Mouse (Mus musculus): Measurements from ENCODE around the gene Rangap1. TPM values are rescaled to one million over a fixed set of nuclear protein-coding genes. Genes with fewer than 3 reads are reported as not detected.
"Not testable (repeated sequence)": the region's sequence is repeated elsewhere in the genome, so short reads cannot be mapped to it uniquely, and the experiment has no call there.

Gene Rangap1
- polyA plus RNA-seq, 1 experiment from 2014 or later: 134 TPM

GRCm38 (mm10) chr15:81764573-81764972, 19.2 kb upstream of the Rangap1 start:
- Histone ChIP-seq H3K27ac (no peak overlapping the region), H3K27me3 (replicated peaks) (no peaks in the 10 kb centered on the region), H3K4me2 (replicated peaks) (no peak overlapping the region), H3K36me3 (peaks cover 29% of the 10 kb centered on the region), H3K4me1 (no peaks in the 10 kb centered on the region), H3K4me3 (no peak overlapping the region), H3K9me3 (no peaks in the 10 kb centered on the region), H3K9ac (no peak overlapping the region)
- ATAC-seq (ENCODE audit: low FRiP score, low read depth): no peak
- 88% methylated on average over 6 of the region's 6 CpGs for WGBS

GRCm38 (mm10) chr15:81761959-81762358, 16.6 kb upstream of the Rangap1 start:
- 86% methylated on average over 3 of the region's 3 CpGs for WGBS
- Histone ChIP-seq H3K36me3 (peaks cover 7% of the 10 kb centered on the region), H3K27me3 (replicated peaks) (no peaks in the 10 kb centered on the region), H3K9me3 (no peaks in the 10 kb centered on the region), H3K27ac (no peak overlapping the region), H3K4me2 (replicated peaks) (no peak overlapping the region), H3K4me1 (no peaks in the 10 kb centered on the region), H3K4me3 (no peak overlapping the region), H3K9ac (no peak overlapping the region)
- no peak for ATAC-seq (ENCODE audit: low FRiP score, low read depth)

- H3K9ac ChIP-seq: no peak overlapping the region
These were observed 16.1 kb upstream of the Rangap1 start for GRCm38 (mm10) chr15:81761381-81761780.

GRCm38 (mm10) chr15:81760361-81761079, 15.2 kb upstream of the Rangap1 start:
- Histone ChIP-seq H3K9ac (no peak overlapping the region), H3K36me3 (peaks cover 12% of the 10 kb centered on the region), H3K27me3 (replicated peaks) (no peaks in the 10 kb centered on the region), H3K4me3 (no peak overlapping the region), H3K4me2 (replicated peaks) (no peak overlapping the region), H3K27ac (no peak overlapping the region), H3K9me3 (peaks cover 2% of the 10 kb centered on the region; the same call in 1 of the 2 replicates), H3K4me1 (no peaks in the 10 kb centered on the region)
- no peak for ATAC-seq (ENCODE audit: low FRiP score, low read depth)
- 92% methylated on average over 5 of the region's 5 CpGs for WGBS

More at GRCm38 (mm10) chr15:81761381-81761780, 16.1 kb upstream of the Rangap1 start:
- no peaks in the 10 kb centered on the region for H3K4me1 ChIP-seq
- 90% methylated on average over 7 of the region's 7 CpGs for WGBS
- no peak for ATAC-seq (ENCODE audit: low FRiP score, low read depth)
- no peak overlapping the region for H3K4me2 ChIP-seq (replicated peaks)
- H3K4me3 ChIP-seq: no peak overlapping the region
- H3K27ac ChIP-seq: no peak overlapping the region
- no peaks in the 10 kb centered on the region for H3K9me3 ChIP-seq
- H3K36me3 ChIP-seq: peaks cover 7% of the 10 kb centered on the region
- H3K27me3 ChIP-seq (replicated peaks): no peaks in the 10 kb centered on the region

- H3K4me1 ChIP-seq: no peaks in the 10 kb centered on the region
- H3K4me3 ChIP-seq: no peak overlapping the region
- WGBS: 98% methylated on average over 3 of the region's 3 CpGs
- peaks cover 2% of the 10 kb centered on the region; the same call in 1 of the 2 replicates for H3K9me3 ChIP-seq
- ATAC-seq (ENCODE audit: low FRiP score, low read depth): no peak
- no peak overlapping the region for H3K27ac ChIP-seq
- H3K27me3 ChIP-seq (replicated peaks): no peaks in the 10 kb centered on the region
- H3K36me3 ChIP-seq: peaks cover 18% of the 10 kb centered on the region
- no peak overlapping the region for H3K4me2 ChIP-seq (replicated peaks)
- H3K9ac ChIP-seq: no peak overlapping the region
These were observed 14.2 kb upstream of the Rangap1 start for GRCm38 (mm10) chr15:81759542-81759941.

- H3K27me3 ChIP-seq (replicated peaks): no peaks in the 10 kb centered on the region
- ATAC-seq (ENCODE audit: low FRiP score, low read depth): no peak
- WGBS: 88% methylated on average over 5 of the region's 5 CpGs
- H3K27ac ChIP-seq: no peak overlapping the region
- H3K4me3 ChIP-seq: no peak overlapping the region
- no peaks in the 10 kb centered on the region for H3K4me1 ChIP-seq
- H3K4me2 ChIP-seq (replicated peaks): no peak overlapping the region
- H3K9ac ChIP-seq: no peak overlapping the region
- H3K36me3 ChIP-seq: peaks cover 21% of the 10 kb centered on the region
- peaks cover 2% of the 10 kb centered on the region; the same call in 1 of the 2 replicates for H3K9me3 ChIP-seq
These were observed 13.4 kb upstream of the Rangap1 start for GRCm38 (mm10) chr15:81758701-81759100.

- Histone ChIP-seq H3K9ac (no peak overlapping the region), H3K27ac (no peak overlapping the region), H3K4me1 (peaks cover 9% of the 10 kb centered on the region), H3K36me3 (peaks cover 20% of the 10 kb centered on the region), H3K4me3 (no peak overlapping the region), H3K27me3 (replicated peaks) (no peaks in the 10 kb centered on the region), H3K9me3 (peaks cover 2% of the 10 kb centered on the region; the same call in 1 of the 2 replicates), H3K4me2 (replicated peaks) (no peak overlapping the region)
- 93% methylated on average over 9 of the region's 9 CpGs for WGBS
- ATAC-seq (ENCODE audit: low FRiP score, low read depth): no peak
These were observed 8.3 kb upstream of the Rangap1 start for GRCm38 (mm10) chr15:81753669-81754068.

GRCm38 (mm10) chr15:81749742-81750141, 4.4 kb upstream of the Rangap1 start:
- WGBS: 46% methylated on average over 14 of the region's 14 CpGs
- no peak for ATAC-seq (ENCODE audit: low FRiP score, low read depth)
- no peaks in the 10 kb centered on the region for H3K27me3 ChIP-seq (replicated peaks)
- peaks cover 17% of the 10 kb centered on the region for H3K4me1 ChIP-seq
- H3K36me3 ChIP-seq: peaks cover 9% of the 10 kb centered on the region; the same call in 1 of the 2 replicates
- no peak overlapping the region for H3K4me3 ChIP-seq
- no peaks in the 10 kb centered on the region for H3K9me3 ChIP-seq
- H3K4me2 ChIP-seq (replicated peaks): no peak overlapping the region
- no peak overlapping the region for H3K9ac ChIP-seq
- no peak overlapping the region for H3K27ac ChIP-seq

GRCm38 (mm10) chr15:81745601-81746114, 328 bp upstream of the Rangap1 start:
- peak; percentile 91 for ATAC-seq (ENCODE audit: low FRiP score, low read depth)
- no peaks in the 10 kb centered on the region for H3K9me3 ChIP-seq
- WGBS: under 1% methylated on average over 33 of the region's 33 CpGs
- H3K27me3 ChIP-seq (replicated peaks): no peaks in the 10 kb centered on the region
- peak overlapping the region; percentile 87 for H3K4me2 ChIP-seq (replicated peaks)
- H3K27ac ChIP-seq: peak overlapping the region; percentile 82
- H3K36me3 ChIP-seq: no peaks in the 10 kb centered on the region
- peak overlapping the region; percentile 89 for H3K4me3 ChIP-seq
- H3K9ac ChIP-seq: peak overlapping the region; percentile 98
- peaks cover 23% of the 10 kb centered on the region for H3K4me1 ChIP-seq

GRCm38 (mm10) chr15:81742368-81742767, 3.0 kb downstream of the Rangap1 start:
- H3K9ac ChIP-seq; H3K9me3 ChIP-seq; H3K27ac ChIP-seq; H3K4me2 ChIP-seq (replicated peaks); H3K4me3 ChIP-seq; ATAC-seq (ENCODE audit: low FRiP score, low read depth); H3K27me3 ChIP-seq (replicated peaks); H3K36me3 ChIP-seq: not testable (repeated sequence)
- peaks cover 13% of the 10 kb centered on the region for H3K4me1 ChIP-seq
- 39% methylated on average over 2 of the region's 2 CpGs for WGBS

GRCm38 (mm10) chr15:81739924-81740323, 5.4 kb downstream of the Rangap1 start:
- Histone ChIP-seq H3K4me2 (replicated peaks) (no peak overlapping the region), H3K36me3 (no peaks in the 10 kb centered on the region), H3K9ac (no peak overlapping the region), H3K4me3 (no peak overlapping the region), H3K27ac (no peak overlapping the region), H3K9me3 (no peaks in the 10 kb centered on the region), H3K27me3 (replicated peaks) (no peaks in the 10 kb centered on the region), H3K4me1 (peaks cover 6% of the 10 kb centered on the region)
- WGBS: 10% methylated on average over 2 of the region's 2 CpGs
- no peak for ATAC-seq (ENCODE audit: low FRiP score, low read depth)

GRCm38 (mm10) chr15:81739296-81739695, 6.0 kb downstream of the Rangap1 start:
- no peak overlapping the region for H3K4me3 ChIP-seq
- no peak overlapping the region for H3K27ac ChIP-seq
- no peaks in the 10 kb centered on the region for H3K36me3 ChIP-seq
- H3K9me3 ChIP-seq: no peaks in the 10 kb centered on the region
- H3K4me1 ChIP-seq: peaks cover 2% of the 10 kb centered on the region
- no peak overlapping the region for H3K4me2 ChIP-seq (replicated peaks)
- H3K27me3 ChIP-seq (replicated peaks): no peaks in the 10 kb centered on the region
- 81% methylated on average over 3 of the region's 3 CpGs for WGBS
- no peak for ATAC-seq (ENCODE audit: low FRiP score, low read depth)
- no peak overlapping the region for H3K9ac ChIP-seq

GRCm38 (mm10) chr15:81735075-81735474, 10.3 kb downstream of the Rangap1 start:
- Histone ChIP-seq H3K27ac (no peak overlapping the region), H3K9me3 (no peaks in the 10 kb centered on the region), H3K36me3 (no peaks in the 10 kb centered on the region), H3K4me3 (no peak overlapping the region), H3K4me1 (no peaks in the 10 kb centered on the region), H3K4me2 (replicated peaks) (no peak overlapping the region), H3K9ac (no peak overlapping the region), H3K27me3 (replicated peaks) (no peaks in the 10 kb centered on the region)
- ATAC-seq (ENCODE audit: low FRiP score, low read depth): no peak
- 57% methylated on average over 3 of the region's 3 CpGs for WGBS

Data from neural tube, embryonic 12.5 days (tissue).